Mouse (Mus musculus) regulatory T cell (primary cell): ENCODE data around the gene Npy4r.

Experiments used
- in situ Hi-C: fragments of 300-600 bp; cut with MboI, MseI; formaldehyde crosslinking; loops from one replicate; pipeline ENCODE4 v1.15.1; 2025; ENCODE audit warnings: high pct_unique_total_duplicates

Npy4r gene

GRCm38 (mm10) chr14:34152342-34152741, at the start of gene Npy4r:
TSS of gene Npy4r (minus strand) at chr14:34152489.
- in situ Hi-C loops, result no loop called here

- in situ Hi-C loops, result no loop called here
These were observed 49.1 kb upstream of the Npy4r start, which contains the start of gene Gprin2 for GRCm38 (mm10) chr14:34201231-34202035. TSS of gene Gprin2 (minus strand) at chr14:34201653.

GRCm38 (mm10) chr14:34200738-34201230, 48.5 kb upstream of the Npy4r start:
- in situ Hi-C loops, result no loop called here

GRCm38 (mm10) chr14:34196706-34197105, 44.4 kb upstream of the Npy4r start:
- in situ Hi-C loops, result no loop called here

- in situ Hi-C loops, result no loop called here
These were observed 43.2 kb upstream of the Npy4r start for GRCm38 (mm10) chr14:34195466-34195865.

GRCm38 (mm10) chr14:34193879-34194278, 41.6 kb upstream of the Npy4r start:
- in situ Hi-C loops, result no loop called here

- in situ Hi-C loops, result no loop called here
These were observed 38.1 kb upstream of the Npy4r start for GRCm38 (mm10) chr14:34190361-34190760.

GRCm38 (mm10) chr14:34188629-34189028, 36.3 kb upstream of the Npy4r start:
- in situ Hi-C loops, result no loop called here

- in situ Hi-C loops, result no loop called here
These were observed 30.8 kb upstream of the Npy4r start for GRCm38 (mm10) chr14:34183101-34183500.

GRCm38 (mm10) chr14:34179351-34179750, 27.1 kb upstream of the Npy4r start:
- in situ Hi-C loops, result no loop called here

- in situ Hi-C loops, result no loop called here
These were observed 18.8 kb upstream of the Npy4r start for GRCm38 (mm10) chr14:34171107-34171506.

GRCm38 (mm10) chr14:34155752-34156151, 3.5 kb upstream of the Npy4r start:
- in situ Hi-C loops, result no loop called here

- in situ Hi-C loops, result no loop called here
These were observed 2.5 kb upstream of the Npy4r start for GRCm38 (mm10) chr14:34154601-34155337.

- in situ Hi-C loops, result no loop called here
These were observed 9.4 kb downstream of the Npy4r start for GRCm38 (mm10) chr14:34142915-34143314.

- in situ Hi-C loops, result no loop called here
These were observed 10.0 kb downstream of the Npy4r start for GRCm38 (mm10) chr14:34142316-34142715.

GRCm38 (mm10) chr14:34139671-34140664, 12.3 kb downstream of the Npy4r start:
- in situ Hi-C loops, result no loop called here

GRCm38 (mm10) chr14:34135391-34135790, 16.9 kb downstream of the Npy4r start:
- in situ Hi-C loops, result no loop called here

- in situ Hi-C loops, result no loop called here
These were observed 21.1 kb downstream of the Npy4r start for GRCm38 (mm10) chr14:34131216-34131615.

- in situ Hi-C loops, result no loop called here
These were observed 30.6 kb downstream of the Npy4r start for GRCm38 (mm10) chr14:34121691-34122090.

GRCm38 (mm10) chr14:34120923-34121351, 31.4 kb downstream of the Npy4r start:
- in situ Hi-C loops, result no loop called here
